Mouse (Mus musculus) testis, adult 2 months (tissue): ENCODE measurements around the gene Sbno2.

Source experiments
- CTCF ChIP-seq: fragments of 200-500 bp; IDR thresholded peaks from 2 replicates; pipeline ENCODE4 v1.5.1; 2012; ENCODE audit warnings: low read depth, mild to moderate bottlenecking, inconsistent platforms, low read length, moderate library complexity; ENCODE audit not compliant: control insufficient read depth, insufficient read depth, insufficient replicate concordance
- POLR2A ChIP-seq: fragments of 200-500 bp; IDR thresholded peaks from 2 replicates; pipeline ENCODE4 v1.6.1; 2012; ENCODE audit warnings: low read depth, mild to moderate bottlenecking, inconsistent platforms, low read length, moderate library complexity; ENCODE audit not compliant: control insufficient read depth

DNA sequence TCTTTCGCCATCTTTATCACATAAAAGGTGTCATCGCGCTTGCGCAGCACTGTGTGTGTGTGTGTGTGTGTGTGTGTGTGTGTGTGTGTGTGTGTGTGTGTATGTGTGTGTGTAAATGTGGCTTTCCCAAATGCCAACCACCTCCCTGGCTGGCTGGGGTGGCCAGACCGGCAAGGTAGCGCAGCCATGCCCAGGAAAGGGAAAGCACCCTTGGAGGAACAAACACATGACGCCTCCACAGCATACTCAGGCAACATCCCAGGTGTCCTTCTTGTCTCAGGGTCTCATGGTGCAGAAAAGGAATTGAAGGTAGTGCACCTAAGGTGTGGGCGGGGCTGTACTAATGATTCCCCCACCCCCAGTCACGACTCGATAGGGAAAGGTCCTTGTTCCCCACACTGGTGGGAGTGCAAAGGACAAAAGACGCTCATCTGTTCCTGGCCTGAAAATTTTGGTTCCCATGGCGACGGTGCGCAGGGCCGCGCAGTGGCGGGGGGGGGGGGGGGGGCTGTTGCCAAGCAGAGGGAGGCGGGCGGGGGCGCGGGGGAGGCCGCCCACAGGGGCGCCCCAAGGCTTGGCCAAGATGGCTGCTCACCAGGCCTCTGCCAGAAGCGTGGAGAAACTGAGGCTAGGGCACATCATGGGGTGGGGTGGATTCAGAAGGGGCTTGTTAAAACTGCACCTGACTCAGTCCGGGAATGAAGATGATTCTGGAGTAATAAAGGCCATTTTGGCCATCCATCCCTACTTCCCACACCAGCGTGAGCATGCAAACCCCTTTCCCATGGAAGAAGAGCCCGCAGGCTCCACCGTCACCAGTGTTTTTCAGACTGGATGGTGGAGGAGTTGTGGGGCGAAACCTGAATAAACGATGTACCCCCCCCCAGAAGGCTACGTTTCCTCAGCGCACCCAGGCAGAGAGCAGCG, 32.5 kb upstream of the Sbno2 start:
- no peak for TF ChIP-seq POLR2A
- TF ChIP-seq CTCF: no peak
